Mouse (Mus musculus): ENCODE measurements around the gene Crot.

DNA sequence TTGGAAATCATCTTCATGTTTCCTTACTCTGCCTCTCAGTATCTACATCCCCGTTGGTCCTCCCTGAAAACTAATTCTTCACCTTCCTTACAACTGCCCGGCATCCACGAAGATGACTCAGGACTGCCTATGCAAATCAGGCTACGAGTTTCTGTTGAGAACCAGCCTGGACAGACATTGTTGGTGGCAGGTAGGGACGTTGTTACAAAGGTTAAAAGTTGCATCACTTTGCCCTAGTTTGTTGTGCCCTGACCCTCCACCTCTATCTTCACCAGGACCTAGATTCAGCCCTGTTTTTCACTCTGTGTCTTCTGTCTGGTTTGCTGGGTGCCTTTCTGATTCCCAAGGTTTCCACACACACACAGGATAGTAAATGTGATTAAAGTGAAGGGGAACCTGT is 36.7 kb upstream of the Crot start:
- TF ChIP-seq GATA1 (IDR thresholded peaks at IDR 0.05; ENCODE audit: low read length): no peak
- TF ChIP-seq TAL1 (IDR thresholded peaks at IDR 0.05; ENCODE audit: low read length): no peak

Measured in erythroblast, embryonic 14.5 days (primary cell).